15 mouse cellular contexts compared by ENCODE assay signal in the genomic region with DNA sequence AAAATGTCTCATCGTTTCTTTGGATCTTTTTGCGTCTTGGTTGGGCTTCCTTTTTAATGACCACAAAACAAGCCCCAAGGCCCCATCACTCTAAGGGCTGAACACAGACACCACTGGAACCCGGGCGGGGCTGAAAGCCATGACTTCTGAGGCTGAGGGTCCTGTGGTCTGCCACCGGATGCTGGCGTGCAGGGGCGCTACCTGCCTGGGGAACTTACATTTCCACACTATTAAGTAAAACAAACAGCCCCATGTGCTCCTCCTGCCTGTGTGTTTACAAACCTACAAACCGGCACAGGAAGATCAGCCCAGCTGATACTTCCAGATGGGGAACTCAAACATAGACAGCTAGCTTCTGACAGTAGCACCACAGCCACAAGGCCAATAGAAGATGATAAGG. TPM values are rescaled to one million over a fixed set of nuclear protein-coding genes. Genes with fewer than 3 reads are reported as not detected.
DNase-seq lines count a peak whose midpoint lies in the region; ATAC-seq lines count a peak whose summit lies in the region.
"Had no signal": no experiment of that assay in that cellular context is flagged by ENCODE, and none has a peak within 500 bp of the region (broad histone marks: within the 10 kb centered on the region; RNA-seq: fewer than 3 reads in every experiment).

No protein-coding gene starts in this region.

- peak overlapping the region; percentile 19; the same call in 1 of the 2 replicates for H3K4me2 ChIP-seq in limb, embryonic 13.5 days (replicated peaks)
- peak overlapping the region; percentile 19; the same call in 1 of the 2 replicates for H3K4me2 ChIP-seq in embryonic facial prominence, embryonic 13.5 days
- H3K4me2 ChIP-seq: limb, embryonic 15.5 days had no signal

- H3K27me3 ChIP-seq in limb, embryonic 13.5 days, result no peaks in the 10 kb centered on the region
- no peaks in the 10 kb centered on the region for H3K27me3 ChIP-seq in limb, embryonic 10.5 days (ENCODE audit: low read depth, poor library complexity, severe bottlenecking)
- no peaks in the 10 kb centered on the region for H3K27me3 ChIP-seq in embryonic facial prominence, embryonic 13.5 days
- H3K27me3 ChIP-seq: limb, embryonic 15.5 days; neural tube, embryonic 13.5 days had no signal

- H3K4me1 ChIP-seq in limb, embryonic 13.5 days, result peaks cover 97% of the 10 kb centered on the region
- peaks cover 84% of the 10 kb centered on the region for H3K4me1 ChIP-seq in limb, embryonic 10.5 days
- H3K4me1 ChIP-seq in embryonic facial prominence, embryonic 13.5 days, result peaks cover 96% of the 10 kb centered on the region

- no peak overlapping the region for H3K4me3 ChIP-seq in limb, embryonic 13.5 days
- no peak overlapping the region for H3K4me3 ChIP-seq in limb, embryonic 10.5 days
- H3K4me3 ChIP-seq in embryonic facial prominence, embryonic 13.5 days, result no peak overlapping the region
- H3K4me3 ChIP-seq: limb, embryonic 15.5 days; neural tube, embryonic 13.5 days had no signal

- no peak for ATAC-seq in limb, embryonic 13.5 days (ENCODE audit: low FRiP score, low read depth)
- ATAC-seq in embryonic facial prominence, embryonic 13.5 days (ENCODE audit: insufficient number of reproducible peaks, insufficient read depth, low FRiP score, low TSS enrichment, low read depth), result no peak
- ATAC-seq: forebrain, embryonic 16.5 days; hindbrain, postnatal 0 days had no signal

- H3K9me3 ChIP-seq in limb, embryonic 13.5 days, result no peaks in the 10 kb centered on the region
- no peaks in the 10 kb centered on the region for H3K9me3 ChIP-seq in limb, embryonic 10.5 days (replicated peaks)
- H3K9me3 ChIP-seq in embryonic facial prominence, embryonic 13.5 days, result no peaks in the 10 kb centered on the region
- H3K9me3 ChIP-seq: limb, embryonic 15.5 days; neural tube, embryonic 13.5 days had no signal

- WGBS in limb, embryonic 13.5 days, result 66% methylated on average over 8 of the region's 8 CpGs
- WGBS in limb, embryonic 10.5 days, result 82% methylated on average over 8 of the region's 8 CpGs
- WGBS in embryonic facial prominence, embryonic 13.5 days, result 51% methylated on average over 8 of the region's 8 CpGs

- H3K9ac ChIP-seq in limb, embryonic 13.5 days, result no peak overlapping the region; the same call in 1 of the 2 replicates
- H3K9ac ChIP-seq in embryonic facial prominence, embryonic 13.5 days, result no peak overlapping the region
- H3K9ac ChIP-seq: limb, embryonic 15.5 days; neural tube, embryonic 13.5 days had no signal

- no peak for DNase-seq in limb, embryonic 10.5 days (ENCODE audit: low spot score)
- peak; percentile 16 to 40 for DNase-seq in CD8-positive naive resting alpha-beta T cell, adult 2 months (ENCODE audit: low read depth in 2 of 2, low spot score in 2 of 2)
- peak; percentile 39 for DNase-seq in thymus, postnatal 0 days (ENCODE audit: low spot score)
- DNase-seq in urinary bladder, adult 18-20 months (ENCODE audit: low spot score in 2 of 2), result no peak
- DNase-seq in gastrocnemius, adult 18-20 months (ENCODE audit: low spot score), result no peak
- DNase-seq: adrenal gland, adult 8-10 months; cerebellum, postnatal 14 days; lung, adult 18-20 months had no signal

- peaks cover 39% of the 10 kb centered on the region for H3K36me3 ChIP-seq in limb, embryonic 13.5 days
- peaks cover 41% of the 10 kb centered on the region for H3K36me3 ChIP-seq in limb, embryonic 10.5 days
- peaks cover 15% of the 10 kb centered on the region for H3K36me3 ChIP-seq in embryonic facial prominence, embryonic 13.5 days
- H3K36me3 ChIP-seq: neural tube, embryonic 13.5 days had no signal

- H3K27ac ChIP-seq in limb, embryonic 13.5 days, result no peak overlapping the region
- H3K27ac ChIP-seq in limb, embryonic 10.5 days, result no peak overlapping the region
- peak overlapping the region; percentile 30; the same call in 1 of the 2 replicates for H3K27ac ChIP-seq in embryonic facial prominence, embryonic 13.5 days
- H3K27ac ChIP-seq: hindbrain, postnatal 0 days; macrophage; neural tube, embryonic 13.5 days had no signal

RNA-seq across cellular contexts. Expression of gene Boc, which starts 11.9 kb away (rescaled TPM):
- 58.7 and 63.5 TPM in 2 replicates for polyA plus RNA-seq in limb, embryonic 13.5 days (2015; fragmentation: Nextera tagmentation; extraction: Ambion mirVana)
- polyA plus RNA-seq in limb, embryonic 10.5 days (2016; fragmentation: Nextera tagmentation; extraction: Ambion mirVana), result 20.0 and 38.3 TPM in 2 replicates
- 51.1 and 53.9 TPM in 2 replicates for polyA plus RNA-seq in embryonic facial prominence, embryonic 13.5 days (2015; fragmentation: Nextera tagmentation; extraction: Ambion mirVana)
- polyA plus RNA-seq in thymus, postnatal 0 days (2015; fragmentation: Nextera tagmentation; extraction: Ambion mirVana), result 4.4 and 4.5 TPM in 2 replicates
- 1 to 10 TPM; 2.5 to 4.8 TPM for total RNA-seq in gastrocnemius, adult 18-20 months (2021)

Comparison
In these comparisons a context has a peak if more than half of its experiments do, and no peak if none do; other contexts are left out.
1. DNase-seq: peak in CD8-positive naive resting alpha-beta T cell, adult 2 months (2 of 2) and thymus, postnatal 0 days (single experiment); none in limb, embryonic 10.5 days (single experiment), urinary bladder, adult 18-20 months (0 of 2) and gastrocnemius, adult 18-20 months (single experiment).